ENCODE assay signal across 8 mouse cellular contexts in genomic region chr9:44599616-44600015, GRCm38 (mm10). TPM values are rescaled to one million over a fixed set of nuclear protein-coding genes. Genes with fewer than 3 reads are reported as not detected.
DNase-seq lines count a peak whose midpoint lies in the region; ATAC-seq and TF ChIP-seq lines count a peak whose summit lies in the region.

No protein-coding gene starts in this region.

- no peak overlapping the region for H3K9ac ChIP-seq in forebrain, embryonic 11.5 days (ENCODE audit: low read length)
- no peak overlapping the region for H3K9ac ChIP-seq in forebrain, embryonic 16.5 days (replicated peaks; ENCODE audit: low read depth, low read length)
- H3K9ac ChIP-seq in liver, embryonic 12.5 days, result no peak overlapping the region
- no peak overlapping the region for H3K9ac ChIP-seq in neural tube, embryonic 12.5 days

- no peak overlapping the region for H3K27ac ChIP-seq in forebrain, embryonic 11.5 days (ENCODE audit: low read depth, low read length)
- H3K27ac ChIP-seq in forebrain, embryonic 16.5 days (ENCODE audit: low read length), result no peak overlapping the region
- no peak overlapping the region for H3K27ac ChIP-seq in liver, embryonic 12.5 days
- no peak overlapping the region for H3K27ac ChIP-seq in neural tube, embryonic 12.5 days
- no peak overlapping the region for H3K27ac ChIP-seq in left cerebral cortex, adult 2 months

- H3K36me3 ChIP-seq in forebrain, embryonic 11.5 days (ENCODE audit: control insufficient read depth, insufficient read depth, low read length), result no peaks in the 10 kb centered on the region
- no peaks in the 10 kb centered on the region for H3K36me3 ChIP-seq in forebrain, embryonic 16.5 days (ENCODE audit: control insufficient read depth, insufficient read depth)
- H3K36me3 ChIP-seq in liver, embryonic 12.5 days, result no peaks in the 10 kb centered on the region
- H3K36me3 ChIP-seq in neural tube, embryonic 12.5 days, result no peaks in the 10 kb centered on the region

- 0 out of 2 replicates have a peak overlapping the region, but pooled peaks have one; percentile 42 for H3K4me2 ChIP-seq in forebrain, embryonic 11.5 days (ENCODE audit: low read depth, low read length, severe bottlenecking)
- no peak overlapping the region for H3K4me2 ChIP-seq in forebrain, embryonic 16.5 days (ENCODE audit: low read length)
- H3K4me2 ChIP-seq in liver, embryonic 12.5 days, result peak overlapping the region; percentile 38
- peak overlapping the region; percentile 51; the same call in 1 of the 2 replicates for H3K4me2 ChIP-seq in neural tube, embryonic 12.5 days (replicated peaks)

- intact Hi-C loops in left cerebral cortex, adult 2 months (cut with DNase I), result no loop called here

- ATAC-seq in forebrain, embryonic 11.5 days (replicated peaks; ENCODE audit: low FRiP score), result no peak
- no peak for ATAC-seq in forebrain, embryonic 16.5 days
- ATAC-seq in liver, embryonic 12.5 days, result no peak
- no peak for ATAC-seq in neural tube, embryonic 12.5 days (ENCODE audit: low FRiP score, low read depth)

- no peaks in the 10 kb centered on the region for H3K27me3 ChIP-seq in forebrain, embryonic 11.5 days (ENCODE audit: control insufficient read depth, insufficient read depth, low read length)
- no peaks in the 10 kb centered on the region for H3K27me3 ChIP-seq in forebrain, embryonic 16.5 days (replicated peaks; ENCODE audit: control insufficient read depth, insufficient read depth, low read length)
- peaks cover 26% of the 10 kb centered on the region for H3K27me3 ChIP-seq in liver, embryonic 12.5 days (replicated peaks)
- H3K27me3 ChIP-seq in neural tube, embryonic 12.5 days (replicated peaks), result no peaks in the 10 kb centered on the region

- H3K4me1 ChIP-seq in forebrain, embryonic 11.5 days (replicated peaks; ENCODE audit: control insufficient read depth, insufficient read depth, low read length), result peaks cover 17% of the 10 kb centered on the region
- peaks cover 25% of the 10 kb centered on the region for H3K4me1 ChIP-seq in forebrain, embryonic 16.5 days (replicated peaks; ENCODE audit: control insufficient read depth, insufficient read depth, low read length)
- H3K4me1 ChIP-seq in liver, embryonic 12.5 days, result peaks cover 36% of the 10 kb centered on the region
- peaks cover 15% of the 10 kb centered on the region for H3K4me1 ChIP-seq in neural tube, embryonic 12.5 days

- DNase-seq in forebrain, embryonic 11.5 days (ENCODE audit: low spot score), result no peak
- no peak for DNase-seq in liver
- peak; percentile 42 for DNase-seq in kidney, adult 9 months
- no peak for DNase-seq in left cerebral cortex, adult 2 months (ENCODE audit: extremely low spot score in 1 of 2, low spot score in 2 of 2)
- no peak for DNase-seq in spleen, postnatal 14 days (ENCODE audit: low spot score in 2 of 2)

- no peak for TF ChIP-seq CTCF in left cerebral cortex, adult 2 months (IDR thresholded peaks at IDR 0.05)

- no peak overlapping the region for H3K4me3 ChIP-seq in forebrain, embryonic 11.5 days (ENCODE audit: low read depth, low read length)
- H3K4me3 ChIP-seq in forebrain, embryonic 16.5 days (replicated peaks; ENCODE audit: low read length), result no peak overlapping the region
- H3K4me3 ChIP-seq in liver, embryonic 12.5 days, result no peak overlapping the region
- H3K4me3 ChIP-seq in neural tube, embryonic 12.5 days, result no peak overlapping the region
- H3K4me3 ChIP-seq in left cerebral cortex, adult 2 months, result no peak overlapping the region

- 9% methylated on average over 4 of the region's 6 CpGs for WGBS in forebrain, embryonic 11.5 days
- WGBS in forebrain, embryonic 16.5 days, result 21% methylated on average over 4 of the region's 6 CpGs
- 43% methylated on average over 5 of the region's 6 CpGs for WGBS in liver, embryonic 12.5 days (ENCODE audit: insufficient replicate concordance)
- WGBS in neural tube, embryonic 12.5 days, result 25% methylated on average over 6 of the region's 6 CpGs

- no peaks in the 10 kb centered on the region for H3K9me3 ChIP-seq in forebrain, embryonic 11.5 days (ENCODE audit: control insufficient read depth, low read length)
- H3K9me3 ChIP-seq in forebrain, embryonic 16.5 days (ENCODE audit: control insufficient read depth, low read length), result no peaks in the 10 kb centered on the region
- no peaks in the 10 kb centered on the region for H3K9me3 ChIP-seq in liver, embryonic 12.5 days (replicated peaks)
- no peaks in the 10 kb centered on the region for H3K9me3 ChIP-seq in neural tube, embryonic 12.5 days

RNA-seq across cellular contexts. Expression of gene Ddx6, which starts 5.1 kb away (rescaled TPM):
- polyA plus RNA-seq in forebrain, embryonic 11.5 days (2014; fragmentation: Nextera tagmentation; extraction: Ambion mirVana), result 16.2 and 17.2 TPM in 2 replicates
- polyA plus RNA-seq in forebrain, embryonic 16.5 days (2015; fragmentation: Nextera tagmentation; extraction: Ambion mirVana), result 21.2 and 22.8 TPM in 2 replicates
- 9.3 and 10.0 TPM in 2 replicates for polyA plus RNA-seq in liver, embryonic 12.5 days (2016; fragmentation: Nextera tagmentation; extraction: Ambion mirVana)
- 17.6 and 26.7 TPM in 2 replicates for polyA plus RNA-seq in neural tube, embryonic 12.5 days (2016; fragmentation: Nextera tagmentation; extraction: Ambion mirVana)
- total RNA-seq in left cerebral cortex, adult 2 months (2021), result 100 to 1,000 TPM; 145 to 148 TPM

RNA-seq across cellular contexts. Expression of gene Cxcr5, which starts 37.9 kb away (rescaled TPM):
- 0.09 TPM in 1 of 2 replicates, not detected in the other for polyA plus RNA-seq in forebrain, embryonic 11.5 days (2014; fragmentation: Nextera tagmentation; extraction: Ambion mirVana)
- polyA plus RNA-seq in forebrain, embryonic 16.5 days (2015; fragmentation: Nextera tagmentation; extraction: Ambion mirVana), result not detected in 2 replicates
- polyA plus RNA-seq in liver, embryonic 12.5 days (2016; fragmentation: Nextera tagmentation; extraction: Ambion mirVana), result 0.05 TPM in 1 of 2 replicates, not detected in the other
- not detected in 2 replicates for polyA plus RNA-seq in neural tube, embryonic 12.5 days (2016; fragmentation: Nextera tagmentation; extraction: Ambion mirVana)
- not detected for total RNA-seq in left cerebral cortex, adult 2 months (2021)
